Mouse (Mus musculus): ENCODE measurements around the gene Phkg2. TPM values are rescaled to one million over a fixed set of nuclear protein-coding genes. Genes with fewer than 3 reads are reported as not detected.
"Not testable (repeated sequence)": the region's sequence is repeated elsewhere in the genome, so short reads cannot be mapped to it uniquely, and the experiment has no call there.

Phkg2 gene
- polyA plus RNA-seq, 1 experiment from 2014 or later: 59.3 TPM

DNA sequence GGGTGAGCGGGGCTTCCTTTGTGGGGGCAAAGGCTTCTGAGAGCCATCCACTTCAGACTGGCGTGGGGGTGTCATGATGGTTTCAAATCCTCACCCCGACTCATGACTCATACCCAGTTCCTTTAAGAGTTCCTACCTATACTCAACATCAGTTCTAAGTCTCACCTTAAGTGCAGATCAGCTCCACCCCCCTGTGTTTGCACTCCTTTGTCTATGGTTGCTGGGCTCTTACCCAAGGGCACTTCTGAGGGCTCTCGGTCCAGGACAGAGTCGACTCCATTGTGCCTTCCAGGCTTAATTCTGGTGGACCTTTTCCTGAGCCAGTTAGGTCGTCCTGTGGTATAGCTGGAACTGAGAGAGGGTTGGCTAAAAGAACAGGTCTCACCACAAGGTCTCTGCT lies 34.0 kb downstream of the Phkg2 start:
- no peak overlapping the region for H3K9ac ChIP-seq
- no peak overlapping the region for H3K4me3 ChIP-seq
- no peak overlapping the region for H3K4me2 ChIP-seq
- H3K36me3 ChIP-seq: peaks cover 77% of the 10 kb centered on the region
- H3K4me1 ChIP-seq (replicated peaks): no peaks in the 10 kb centered on the region
- no peak for ATAC-seq (ENCODE audit: low FRiP score, low read depth)
- H3K27ac ChIP-seq (replicated peaks): no peak overlapping the region
- H3K9me3 ChIP-seq: no peaks in the 10 kb centered on the region
- 86% methylated on average over 6 of the region's 6 CpGs for WGBS
- no peaks in the 10 kb centered on the region for H3K27me3 ChIP-seq

DNA sequence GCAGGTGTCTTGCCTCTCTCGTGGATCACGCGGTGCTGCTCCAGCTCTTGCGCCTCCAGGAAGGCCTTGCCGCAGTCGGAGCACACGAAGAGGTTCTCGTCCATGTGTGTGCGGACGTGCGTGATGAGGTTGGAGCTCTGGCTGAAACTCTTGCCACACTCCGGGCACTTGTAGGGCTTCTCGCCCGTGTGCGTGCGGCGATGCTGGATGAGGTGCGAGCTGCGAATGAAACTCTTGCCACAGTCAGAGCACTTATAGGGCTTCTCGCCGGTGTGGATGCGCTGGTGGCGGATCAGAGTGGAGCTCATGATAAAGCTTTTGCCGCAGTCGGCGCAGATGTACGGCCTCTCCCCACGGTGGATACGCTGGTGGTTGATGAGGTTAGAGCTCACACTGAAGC lies 37.9 kb downstream of the Phkg2 start:
- no peak overlapping the region for H3K4me2 ChIP-seq
- no peak overlapping the region for H3K9ac ChIP-seq
- no peaks in the 10 kb centered on the region for H3K9me3 ChIP-seq
- H3K4me1 ChIP-seq (replicated peaks): peaks cover 16% of the 10 kb centered on the region
- ATAC-seq (ENCODE audit: low FRiP score, low read depth): no peak
- 97% methylated on average over 29 of the region's 29 CpGs for WGBS
- no peaks in the 10 kb centered on the region for H3K27me3 ChIP-seq
- H3K36me3 ChIP-seq: peaks cover 62% of the 10 kb centered on the region
- H3K4me3 ChIP-seq: no peak overlapping the region
- no peak overlapping the region for H3K27ac ChIP-seq (replicated peaks)

- peaks cover 22% of the 10 kb centered on the region for H3K4me1 ChIP-seq (replicated peaks)
- H3K4me2 ChIP-seq: no peak overlapping the region
- H3K9me3 ChIP-seq: no peaks in the 10 kb centered on the region
- H3K36me3 ChIP-seq: peaks cover 60% of the 10 kb centered on the region
- no peak overlapping the region for H3K27ac ChIP-seq (replicated peaks)
- H3K27me3 ChIP-seq: no peaks in the 10 kb centered on the region
- ATAC-seq (ENCODE audit: low FRiP score, low read depth): no peak
- 95% methylated on average over 26 of the region's 26 CpGs for WGBS
- H3K4me3 ChIP-seq: no peak overlapping the region
- H3K9ac ChIP-seq: no peak overlapping the region
Observed at GRCm38 (mm10) chr7:127611561-127611960, 38.4 kb downstream of the Phkg2 start.

DNA sequence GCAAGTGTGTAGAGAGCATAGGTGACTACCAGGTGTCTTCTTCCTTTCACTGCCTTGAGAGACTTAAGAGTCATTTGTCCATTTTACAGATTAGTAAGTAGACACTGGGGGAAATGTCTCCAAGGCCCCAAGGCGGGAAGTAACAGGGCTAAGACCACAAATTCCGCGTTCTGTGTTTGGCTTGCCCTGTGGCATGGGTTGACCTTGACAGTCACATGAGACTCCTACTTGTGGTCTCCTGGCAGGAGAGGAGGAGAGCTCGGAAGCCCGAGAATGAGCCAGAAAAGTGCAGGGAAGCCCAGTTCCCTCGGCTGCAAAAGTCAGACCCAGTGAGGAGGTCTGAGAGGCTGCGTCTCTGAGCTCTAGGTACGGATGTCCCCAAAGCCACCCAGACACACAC lies 40.4 kb downstream of the Phkg2 start:
- Histone ChIP-seq H3K27ac (replicated peaks) (no peak overlapping the region), H3K36me3 (peaks cover 41% of the 10 kb centered on the region), H3K27me3 (no peaks in the 10 kb centered on the region), H3K9me3 (no peaks in the 10 kb centered on the region), H3K9ac (no peak overlapping the region), H3K4me2 (peak overlapping the region; percentile 71), H3K4me3 (peak overlapping the region; percentile 99; the same call in 1 of the 2 replicates), H3K4me1 (replicated peaks) (peaks cover 34% of the 10 kb centered on the region)
- ATAC-seq (ENCODE audit: low FRiP score, low read depth): no peak
- whole genome bisulfite sequencing: 89% methylated on average over 8 of the region's 8 CpGs

DNA sequence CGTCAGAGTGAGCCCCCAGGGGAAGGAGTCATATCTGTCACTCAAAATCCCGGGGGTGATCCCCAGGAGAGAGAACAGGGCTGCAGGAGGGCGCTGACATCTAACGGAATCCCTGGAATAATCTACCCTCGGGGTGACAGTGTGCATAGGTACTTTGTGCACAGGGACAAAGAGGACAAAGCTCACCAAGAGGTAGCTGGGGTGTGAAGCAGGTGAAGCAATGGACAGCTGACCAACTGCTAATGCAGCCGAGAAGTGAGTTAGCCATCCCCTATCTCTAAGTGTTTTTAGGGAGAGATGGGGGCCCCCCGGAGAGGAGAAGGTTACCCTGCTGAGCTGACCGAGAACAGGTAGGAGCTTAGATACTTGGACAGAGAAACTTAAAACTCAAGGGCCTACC lies 41.0 kb downstream of the Phkg2 start:
- Histone ChIP-seq H3K27me3 (no peaks in the 10 kb centered on the region), H3K36me3 (peaks cover 35% of the 10 kb centered on the region), H3K4me2 (peak overlapping the region; percentile 71), H3K4me3 (peak overlapping the region; percentile 99), H3K4me1 (replicated peaks) (peaks cover 34% of the 10 kb centered on the region), H3K9ac (peak overlapping the region; percentile 89), H3K27ac (replicated peaks) (no peak overlapping the region), H3K9me3 (no peaks in the 10 kb centered on the region)
- ATAC-seq (ENCODE audit: low FRiP score, low read depth): no peak
- WGBS: 21% methylated on average over 8 of the region's 8 CpGs

GRCm38 (mm10) chr7:127614511-127614890 lies 41.4 kb downstream of the Phkg2 start:
- peak; percentile 21 for ATAC-seq (ENCODE audit: low FRiP score, low read depth)
- Histone ChIP-seq H3K4me3 (peak overlapping the region; percentile 99), H3K4me2 (peak overlapping the region; percentile 71), H3K36me3 (peaks cover 31% of the 10 kb centered on the region), H3K27ac (replicated peaks) (peak overlapping the region; percentile 89), H3K9me3 (no peaks in the 10 kb centered on the region), H3K4me1 (replicated peaks) (peaks cover 34% of the 10 kb centered on the region), H3K9ac (peak overlapping the region; percentile 89), H3K27me3 (no peaks in the 10 kb centered on the region)
- under 1% methylated on average over 16 of the region's 44 CpGs for WGBS

DNA sequence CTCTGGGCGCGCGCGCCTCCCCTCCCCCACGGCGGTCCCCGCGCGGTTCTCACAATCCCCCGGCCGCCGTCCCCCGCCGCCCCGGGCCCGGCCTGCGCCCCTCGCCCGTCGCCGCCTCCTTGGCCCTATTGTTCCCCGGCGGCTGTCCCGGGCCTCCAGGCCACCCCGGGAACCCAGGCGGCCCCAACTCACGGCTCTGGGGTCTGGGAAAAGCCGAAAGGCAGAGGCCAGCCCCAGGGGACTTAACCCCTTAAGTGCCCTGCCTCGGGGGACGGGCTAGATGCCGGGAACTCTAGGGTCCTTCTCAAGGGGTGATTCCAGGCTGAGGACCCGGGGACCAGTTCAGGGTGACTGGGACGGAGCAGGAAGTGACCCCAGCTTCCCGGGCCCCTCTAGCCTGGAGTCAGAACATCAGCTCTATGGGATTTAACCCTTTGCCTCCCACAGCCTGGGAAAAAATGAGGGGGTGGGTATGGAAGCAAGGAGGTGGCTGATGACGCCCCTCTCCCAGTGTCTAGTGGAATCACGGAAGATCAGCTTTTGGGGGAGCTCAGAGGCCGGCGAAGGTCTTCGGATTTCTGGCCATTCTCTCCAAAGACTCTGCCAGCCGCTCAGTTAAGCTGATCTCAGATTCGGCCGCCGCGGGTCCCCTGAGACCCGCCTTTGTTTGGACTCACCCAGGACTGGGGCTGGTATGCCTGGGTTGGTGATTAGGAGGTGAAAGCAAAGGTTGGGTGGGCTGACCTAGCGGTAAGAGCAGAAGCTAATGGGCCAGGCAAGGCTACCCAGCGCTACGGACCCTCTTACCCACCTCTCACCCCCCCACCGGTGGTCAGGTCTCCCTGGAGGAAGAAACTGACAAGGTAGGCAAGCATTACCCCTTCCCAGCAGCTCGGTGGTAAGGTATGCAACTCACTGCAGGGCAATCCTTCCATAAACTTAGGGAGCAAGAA lies 42.0 kb downstream of the Phkg2 start, which contains the start of gene Zfp629:
Gene Zfp629 (minus strand): TSS at position 907 of the 953 bp plus-strand sequence.
- peak within 1 kb of the TSS; percentile 89 for H3K9ac ChIP-seq
- peak; percentile 94 for ATAC-seq (ENCODE audit: low FRiP score, low read depth)
- peaks cover 34% of the 10 kb centered on the region for H3K4me1 ChIP-seq (replicated peaks)
- peaks cover 24% of the 10 kb centered on the region for H3K36me3 ChIP-seq
- no peaks in the 10 kb centered on the region for H3K9me3 ChIP-seq
- WGBS: under 1% methylated on average over 37 of the region's 50 CpGs
- H3K4me3 ChIP-seq: peak within 1 kb of the TSS; percentile 99
- H3K27me3 ChIP-seq: no peaks in the 10 kb centered on the region
- H3K27ac ChIP-seq (replicated peaks): peak within 1 kb of the TSS; percentile 89
- peak within 1 kb of the TSS; percentile 71 for H3K4me2 ChIP-seq

DNA sequence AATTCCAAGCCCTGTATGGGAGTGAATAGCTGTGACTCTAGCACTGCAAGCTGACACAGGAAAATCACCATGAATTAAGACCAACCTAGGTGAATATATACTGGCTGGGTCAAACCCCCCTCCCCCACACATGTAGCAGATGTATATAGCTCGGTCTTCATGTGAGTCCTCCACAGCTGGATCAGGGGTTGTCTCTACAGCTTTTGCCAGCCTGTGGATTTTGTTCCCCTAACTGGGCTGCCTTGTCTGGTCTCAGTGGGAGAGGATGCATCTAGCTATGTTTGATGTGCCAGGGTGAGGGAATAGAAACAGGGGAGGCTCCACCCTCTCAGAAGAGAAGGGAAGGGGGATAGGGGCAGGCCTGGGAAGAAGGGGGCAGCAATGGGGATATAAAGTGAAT lies 43.2 kb downstream of the Phkg2 start:
- H3K27ac ChIP-seq (replicated peaks): no peak overlapping the region; the same call in 1 of the 2 replicates
- H3K4me3 ChIP-seq: peak overlapping the region; percentile 99
- WGBS: 61% methylated on average over 1 of the region's 1 CpGs
- peak overlapping the region; percentile 10; the same call in 1 of the 2 replicates for H3K9ac ChIP-seq
- no peak for ATAC-seq (ENCODE audit: low FRiP score, low read depth)
- peaks cover 34% of the 10 kb centered on the region for H3K4me1 ChIP-seq (replicated peaks)
- H3K9me3 ChIP-seq: no peaks in the 10 kb centered on the region
- no peaks in the 10 kb centered on the region for H3K27me3 ChIP-seq
- peak overlapping the region; percentile 71 for H3K4me2 ChIP-seq
- H3K36me3 ChIP-seq: peaks cover 13% of the 10 kb centered on the region

- 85% methylated on average over 1 of the region's 1 CpGs for WGBS
- H3K9ac ChIP-seq: 0 out of 2 replicates have a peak overlapping the region, but pooled peaks have one; percentile 10
- H3K9me3 ChIP-seq: no peaks in the 10 kb centered on the region
- no peak overlapping the region for H3K4me2 ChIP-seq
- peaks cover 7% of the 10 kb centered on the region for H3K36me3 ChIP-seq
- H3K27me3 ChIP-seq: no peaks in the 10 kb centered on the region
- ATAC-seq (ENCODE audit: low FRiP score, low read depth): no peak
- H3K4me3 ChIP-seq: no peak overlapping the region
- no peak overlapping the region for H3K27ac ChIP-seq (replicated peaks)
- H3K4me1 ChIP-seq (replicated peaks): peaks cover 34% of the 10 kb centered on the region
Observed at GRCm38 (mm10) chr7:127616881-127617280, 43.7 kb downstream of the Phkg2 start.

DNA sequence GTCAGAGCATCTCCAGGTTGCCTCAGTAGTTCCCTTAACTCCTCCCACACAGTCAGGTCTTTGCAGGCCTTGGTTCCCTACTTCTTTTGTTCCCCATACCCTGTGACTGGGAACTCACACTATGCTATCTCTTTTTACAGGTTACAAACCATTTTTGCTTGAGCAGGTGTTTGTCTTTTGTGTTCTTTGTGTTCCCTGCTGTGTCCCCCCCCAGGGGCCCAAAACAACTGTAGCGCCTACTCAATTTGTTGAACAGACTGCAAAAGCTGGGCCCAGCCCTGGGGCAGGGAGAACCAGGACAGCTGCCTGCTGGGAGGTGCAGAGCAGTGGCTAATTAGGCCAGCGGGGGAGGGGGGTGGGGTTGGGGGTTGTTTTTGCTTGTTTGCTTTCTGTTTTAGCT lies 44.8 kb downstream of the Phkg2 start:
- H3K36me3 ChIP-seq: no peaks in the 10 kb centered on the region
- no peak overlapping the region for H3K4me2 ChIP-seq
- peaks cover 34% of the 10 kb centered on the region for H3K4me1 ChIP-seq (replicated peaks)
- no peak overlapping the region for H3K4me3 ChIP-seq
- H3K9ac ChIP-seq: no peak overlapping the region
- H3K27ac ChIP-seq (replicated peaks): no peak overlapping the region
- H3K27me3 ChIP-seq: no peaks in the 10 kb centered on the region
- no peak for ATAC-seq (ENCODE audit: low FRiP score, low read depth)
- WGBS: 20% methylated on average over 2 of the region's 2 CpGs
- no peaks in the 10 kb centered on the region for H3K9me3 ChIP-seq

GRCm38 (mm10) chr7:127618402-127618801 lies 45.3 kb downstream of the Phkg2 start:
- not testable (repeated sequence) for H3K27me3 ChIP-seq; H3K9me3 ChIP-seq; H3K27ac ChIP-seq (replicated peaks); H3K9ac ChIP-seq; H3K4me3 ChIP-seq; ATAC-seq (ENCODE audit: low FRiP score, low read depth); H3K36me3 ChIP-seq; H3K4me2 ChIP-seq
- 90% methylated on average over 7 of the region's 8 CpGs for WGBS
- peaks cover 31% of the 10 kb centered on the region for H3K4me1 ChIP-seq (replicated peaks)

- Histone ChIP-seq H3K36me3 (no peaks in the 10 kb centered on the region), H3K9ac (no peak overlapping the region), H3K9me3 (no peaks in the 10 kb centered on the region), H3K27me3 (no peaks in the 10 kb centered on the region), H3K4me1 (replicated peaks) (no peaks in the 10 kb centered on the region), H3K4me2 (no peak overlapping the region), H3K27ac (replicated peaks) (no peak overlapping the region), H3K4me3 (no peak overlapping the region)
- ATAC-seq (ENCODE audit: low FRiP score, low read depth): no peak
- WGBS: 99% methylated on average over 7 of the region's 7 CpGs
Observed at GRCm38 (mm10) chr7:127626039-127626438, 52.9 kb downstream of the Phkg2 start.

Measured in hindbrain, embryonic 15.5 days (tissue).